Mouse (Mus musculus): ENCODE results near the gene Iah1.
A peak's percentile ranks its signal among the peaks of the same experiment; 100 is the strongest.

Gene Iah1

GRCm38 (mm10) chr12:21315923-21316868 lies at the start of gene Iah1:
Gene Iah1, plus strand, starts transcription at chr12:21316389.
- peak; percentile 74 for DNase-seq (ENCODE audit: low read depth, low spot score)

- no peak for DNase-seq (ENCODE audit: low read depth, low spot score)
Measured at GRCm38 (mm10) chr12:21266784-21267098, 49.4 kb upstream of the Iah1 start.

- no peak for DNase-seq (ENCODE audit: low read depth, low spot score)
Measured at GRCm38 (mm10) chr12:21268083-21268616, 48.0 kb upstream of the Iah1 start.

- no peak for DNase-seq (ENCODE audit: low read depth, low spot score)
Measured at GRCm38 (mm10) chr12:21274446-21274845, 41.7 kb upstream of the Iah1 start.

- no peak for DNase-seq (ENCODE audit: low read depth, low spot score)
Measured at GRCm38 (mm10) chr12:21277352-21277864, 38.8 kb upstream of the Iah1 start.

GRCm38 (mm10) chr12:21284761-21285441 lies 31.3 kb upstream of the Iah1 start, which contains the start of gene Cpsf3:
Gene Cpsf3, plus strand, starts transcription at chr12:21285391.
- DNase-seq (ENCODE audit: low read depth, low spot score) = no peak

GRCm38 (mm10) chr12:21285508-21286242 lies 30.5 kb upstream of the Iah1 start:
- no peak for DNase-seq (ENCODE audit: low read depth, low spot score)

GRCm38 (mm10) chr12:21286243-21286622 lies 30.0 kb upstream of the Iah1 start, which contains the start of gene Itgb1bp1:
Gene Itgb1bp1, minus strand, starts transcription at chr12:21286284.
- peak; percentile 96 for DNase-seq (ENCODE audit: low read depth, low spot score)

GRCm38 (mm10) chr12:21286712-21287650 lies 29.2 kb upstream of the Iah1 start:
- DNase-seq (ENCODE audit: low read depth, low spot score) = no peak

GRCm38 (mm10) chr12:21288716-21289395 lies 27.3 kb upstream of the Iah1 start:
- no peak for DNase-seq (ENCODE audit: low read depth, low spot score)

- DNase-seq (ENCODE audit: low read depth, low spot score) = no peak
Measured at GRCm38 (mm10) chr12:21289651-21290050, 26.5 kb upstream of the Iah1 start.

GRCm38 (mm10) chr12:21298856-21299255 lies 17.3 kb upstream of the Iah1 start:
- DNase-seq (ENCODE audit: low read depth, low spot score) = no peak

- no peak for DNase-seq (ENCODE audit: low read depth, low spot score)
Measured at GRCm38 (mm10) chr12:21301324-21301723, 14.9 kb upstream of the Iah1 start.

- DNase-seq (ENCODE audit: low read depth, low spot score) = no peak
Measured at GRCm38 (mm10) chr12:21301932-21302331, 14.3 kb upstream of the Iah1 start.

- DNase-seq (ENCODE audit: low read depth, low spot score) = no peak
Measured at GRCm38 (mm10) chr12:21302361-21302783, 13.8 kb upstream of the Iah1 start.

- DNase-seq (ENCODE audit: low read depth, low spot score) = no peak
Measured at GRCm38 (mm10) chr12:21305741-21306140, 10.4 kb upstream of the Iah1 start.

- no peak for DNase-seq (ENCODE audit: low read depth, low spot score)
Measured at GRCm38 (mm10) chr12:21306721-21307120, 9.5 kb upstream of the Iah1 start.

- no peak for DNase-seq (ENCODE audit: low read depth, low spot score)
Measured at GRCm38 (mm10) chr12:21312201-21312600, 4.0 kb upstream of the Iah1 start.

GRCm38 (mm10) chr12:21316869-21317265 lies 678 bp downstream of the Iah1 start:
- no peak for DNase-seq (ENCODE audit: low read depth, low spot score)

Data from WW6 (cell line).